Mouse (Mus musculus): ENCODE results near the gene Pcgf2.

GRCm38 (mm10) chr11:97644834-97645233, 55.5 kb downstream of the Pcgf2 start:
- TF ChIP-seq CTCF (conservative IDR thresholded peaks at IDR 0.05; ENCODE audit: low read length) (peak; percentile 84), POU5F1 (IDR thresholded peaks at IDR 0.05; ENCODE audit: borderline replicate concordance, low read length) (no peak), NANOG (IDR thresholded peaks at IDR 0.05; ENCODE audit: borderline replicate concordance, low read length) (no peak)
